Comparison of ENCODE assay signal across 13 mouse cellular contexts in the genomic region with DNA sequence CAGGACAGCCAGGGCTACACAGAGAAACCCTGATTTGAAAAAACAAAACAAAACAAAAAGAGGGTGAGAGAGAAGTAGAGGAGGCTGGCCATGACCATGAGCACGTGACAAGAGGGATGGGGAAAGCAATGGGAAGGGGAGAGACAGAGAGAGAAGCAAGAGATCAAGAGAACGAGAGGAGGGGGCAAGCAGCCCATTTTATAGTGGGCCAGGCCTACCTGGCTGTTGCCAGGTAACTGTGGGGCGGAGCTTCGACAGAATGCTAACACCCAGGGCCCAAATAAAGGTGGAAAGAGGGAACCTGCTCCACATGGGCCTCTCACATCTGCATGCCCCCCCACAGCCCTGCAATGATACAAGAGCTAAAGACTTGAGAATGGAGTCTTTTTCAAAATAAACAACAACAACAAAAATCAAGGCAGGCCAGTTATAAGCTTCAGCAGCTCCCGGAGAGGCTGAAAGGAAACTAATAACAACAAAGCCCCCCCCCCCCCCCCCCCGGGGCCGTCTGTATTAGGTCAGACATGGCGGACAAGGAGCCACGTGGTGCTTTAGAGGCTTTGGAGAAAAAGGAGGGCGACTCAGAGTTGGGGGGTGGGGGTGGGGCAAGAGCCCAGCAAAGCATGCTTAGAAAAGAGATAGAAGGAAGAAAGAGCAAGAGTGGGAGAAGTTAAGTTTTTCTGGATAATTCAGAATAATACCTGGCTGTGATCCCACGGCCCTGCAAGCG. TPM values are rescaled to one million over a fixed set of nuclear protein-coding genes. Genes with fewer than 3 reads are reported as not detected.
A peak's percentile ranks its signal among the peaks of the same experiment; 100 is the strongest.
DNase-seq lines count a peak whose midpoint lies in the region; ATAC-seq and TF ChIP-seq lines count a peak whose summit lies in the region.
"Had no signal": no experiment of that assay in that cellular context is flagged by ENCODE, and none has a peak within 500 bp of the region (broad histone marks: within the 10 kb centered on the region; RNA-seq: fewer than 3 reads in every experiment).

No protein-coding gene starts in this region.

- no peaks in the 10 kb centered on the region; the same call in none of the 2 replicates for H3K4me1 ChIP-seq in embryonic facial prominence, embryonic 11.5 days (ENCODE audit: control insufficient read depth, insufficient read depth, low read length)
- peaks cover 76% of the 10 kb centered on the region for H3K4me1 ChIP-seq in hindbrain, embryonic 15.5 days (replicated peaks)

- H3K27me3 ChIP-seq in embryonic facial prominence, embryonic 11.5 days (ENCODE audit: control insufficient read depth, insufficient read depth, low read length), result no peaks in the 10 kb centered on the region
- H3K27me3 ChIP-seq in hindbrain, embryonic 15.5 days, result no peaks in the 10 kb centered on the region
- H3K27me3 ChIP-seq: limb, embryonic 13.5 days; megakaryocyte, embryonic 14.5 days had no signal

- 31% methylated on average over 12 of the region's 12 CpGs for WGBS in embryonic facial prominence, embryonic 11.5 days
- WGBS in hindbrain, embryonic 15.5 days, result 20% methylated on average over 11 of the region's 12 CpGs

- DNase-seq in gastrocnemius, adult 2 months, result no peak
- DNase-seq in gastrocnemius, adult 8-10 months (ENCODE audit: low spot score in 2 of 2), result no peak
- no peak for DNase-seq in embryonic facial prominence, embryonic 11.5 days (ENCODE audit: low spot score)
- peak; percentile 71 for DNase-seq in retina, adult 2 months (ENCODE audit: low read depth, low spot score)
- DNase-seq in urinary bladder, adult 18-20 months (ENCODE audit: low spot score in 2 of 2), result no peak
- no peak for DNase-seq in layer of hippocampus, adult 11-12 months (ENCODE audit: low spot score)
- DNase-seq: B cell, adult 2 months; gastrocnemius, postnatal 10 days; kidney, adult 8-10 months had no signal

- no peak for ATAC-seq in embryonic facial prominence, embryonic 11.5 days (replicated peaks; ENCODE audit: insufficient number of reproducible peaks, low FRiP score, low TSS enrichment, low read depth)
- no peak for ATAC-seq in hindbrain, embryonic 15.5 days (ENCODE audit: low FRiP score, low read depth)
- ATAC-seq in erythroblast, adult 5-6 weeks (replicated peaks; ENCODE audit: low FRiP score, poor library complexity, severe bottlenecking), result no peak

- peak overlapping the region; percentile 1; the same call in 1 of the 2 replicates for H3K4me3 ChIP-seq in gastrocnemius, adult 2 months
- no peak overlapping the region for H3K4me3 ChIP-seq in embryonic facial prominence, embryonic 11.5 days (ENCODE audit: low read depth, low read length)
- H3K4me3 ChIP-seq in hindbrain, embryonic 15.5 days, result peak overlapping the region; percentile 38
- H3K4me3 ChIP-seq: limb, embryonic 13.5 days; megakaryocyte, embryonic 14.5 days had no signal

- peak overlapping the region; percentile 99 for H3K27ac ChIP-seq in gastrocnemius, adult 2 months
- no peak overlapping the region for H3K27ac ChIP-seq in embryonic facial prominence, embryonic 11.5 days (replicated peaks; ENCODE audit: low read depth, low read length)
- peak overlapping the region; percentile 96 for H3K27ac ChIP-seq in hindbrain, embryonic 15.5 days (replicated peaks)

- no peaks in the 10 kb centered on the region for H3K9me3 ChIP-seq in embryonic facial prominence, embryonic 11.5 days (replicated peaks; ENCODE audit: control insufficient read depth, low read length)
- no peaks in the 10 kb centered on the region for H3K9me3 ChIP-seq in hindbrain, embryonic 15.5 days
- H3K9me3 ChIP-seq: limb, embryonic 13.5 days; megakaryocyte, embryonic 14.5 days had no signal

- TF ChIP-seq CTCF in gastrocnemius, adult 2 months (IDR thresholded peaks at IDR 0.05), result no peak

- H3K4me2 ChIP-seq in embryonic facial prominence, embryonic 11.5 days (ENCODE audit: low read depth, low read length), result no peak overlapping the region
- H3K4me2 ChIP-seq in hindbrain, embryonic 15.5 days, result peak overlapping the region; percentile 81
- H3K4me2 ChIP-seq: limb, embryonic 13.5 days had no signal

- H3K36me3 ChIP-seq in embryonic facial prominence, embryonic 11.5 days (replicated peaks; ENCODE audit: control insufficient read depth, insufficient read depth, low read depth, low read length), result no peaks in the 10 kb centered on the region
- H3K36me3 ChIP-seq in hindbrain, embryonic 15.5 days, result no peaks in the 10 kb centered on the region
- H3K36me3 ChIP-seq: limb, embryonic 13.5 days had no signal

- peak overlapping the region; percentile 10; the same call in 1 of the 2 replicates for H3K9ac ChIP-seq in embryonic facial prominence, embryonic 11.5 days (replicated peaks; ENCODE audit: low read length)
- peak overlapping the region; percentile 64 for H3K9ac ChIP-seq in hindbrain, embryonic 15.5 days
- H3K9ac ChIP-seq: limb, embryonic 13.5 days had no signal

- intact Hi-C loops in gastrocnemius, adult 2 months (cut with DNase I), result no loop called here

RNA-seq across cellular contexts. Expression of a gene that starts 36.4 kb away (rescaled TPM):
- total RNA-seq in gastrocnemius, adult 2 months (2021), result 10 to 100 TPM; 17.1 to 43.2 TPM
- 10 to 100 TPM; 12.6 to 24.0 (median 18.4) TPM for total RNA-seq in gastrocnemius, adult 8-10 months (2022)
- 3,177 and 3,658 TPM in 2 replicates for polyA plus RNA-seq in embryonic facial prominence, embryonic 11.5 days (2014; fragmentation: Nextera tagmentation; extraction: Ambion mirVana)
- 14,750 and 15,534 TPM in 2 replicates for polyA plus RNA-seq in hindbrain, embryonic 15.5 days (2015; fragmentation: Nextera tagmentation; extraction: Ambion mirVana)
- total RNA-seq in erythroblast, adult 5-6 weeks (2015; ENCODE audit: low replicate concordance), result 15.3 and 19.6 TPM in 2 replicates
- total RNA-seq in erythroblast, adult 5-6 weeks (2017; ENCODE audit: low replicate concordance), result 4.3 and 5.9 TPM in 2 replicates

RNA-seq across cellular contexts. Expression of a gene that starts 36.5 kb away (rescaled TPM):
- total RNA-seq in gastrocnemius, adult 2 months (2021), result not detected
- total RNA-seq in gastrocnemius, adult 8-10 months (2022), result not detected
- not detected in 2 replicates for polyA plus RNA-seq in embryonic facial prominence, embryonic 11.5 days (2014; fragmentation: Nextera tagmentation; extraction: Ambion mirVana)
- polyA plus RNA-seq in hindbrain, embryonic 15.5 days (2015; fragmentation: Nextera tagmentation; extraction: Ambion mirVana), result not detected in 2 replicates
- not detected in 2 replicates for total RNA-seq in erythroblast, adult 5-6 weeks (2015; ENCODE audit: low replicate concordance)
- 4.7 TPM in 1 of 2 replicates, not detected in the other for total RNA-seq in erythroblast, adult 5-6 weeks (2017; ENCODE audit: low replicate concordance)
- total RNA-seq: gastrocnemius, postnatal 10 days had no signal
- polyA plus RNA-seq: limb, embryonic 13.5 days had no signal

RNA-seq across cellular contexts. Expression of a gene that starts 39.8 kb away (rescaled TPM):
- 1 to 10 TPM; 7.1 to 7.7 TPM for total RNA-seq in gastrocnemius, adult 2 months (2021)
- total RNA-seq in gastrocnemius, adult 8-10 months (2022), result 1 to 10 TPM; 5.7 to 7.8 (median 6.8) TPM
- 132 and 138 TPM in 2 replicates for polyA plus RNA-seq in embryonic facial prominence, embryonic 11.5 days (2014; fragmentation: Nextera tagmentation; extraction: Ambion mirVana)
- 22.5 and 25.3 TPM in 2 replicates for polyA plus RNA-seq in hindbrain, embryonic 15.5 days (2015; fragmentation: Nextera tagmentation; extraction: Ambion mirVana)
- total RNA-seq in erythroblast, adult 5-6 weeks (2015; ENCODE audit: low replicate concordance), result 73.8 and 96.1 TPM in 2 replicates
- 36.4 and 46.4 TPM in 2 replicates for total RNA-seq in erythroblast, adult 5-6 weeks (2017; ENCODE audit: low replicate concordance)

RNA-seq across cellular contexts. Expression of a gene that starts 55.5 kb away (rescaled TPM):
- total RNA-seq in gastrocnemius, adult 2 months (2021), result 10 to 100 TPM; 15.8 to 33.9 TPM
- total RNA-seq in gastrocnemius, adult 8-10 months (2022), result 10 to 100 TPM; 12.6 to 24.6 (median 20.3) TPM
- polyA plus RNA-seq in embryonic facial prominence, embryonic 11.5 days (2014; fragmentation: Nextera tagmentation; extraction: Ambion mirVana), result 2,291 and 2,381 TPM in 2 replicates
- polyA plus RNA-seq in hindbrain, embryonic 15.5 days (2015; fragmentation: Nextera tagmentation; extraction: Ambion mirVana), result 1,411 and 1,419 TPM in 2 replicates
- 804 and 902 TPM in 2 replicates for total RNA-seq in erythroblast, adult 5-6 weeks (2015; ENCODE audit: low replicate concordance)
- total RNA-seq in erythroblast, adult 5-6 weeks (2017; ENCODE audit: low replicate concordance), result 180 and 247 TPM in 2 replicates

Comparison
In these comparisons a context has a peak if more than half of its experiments do, and no peak if none do; other contexts are left out.
1. RNA of a gene that starts 39.8 kb away (total RNA-seq): 36.4 to 96.1 TPM in erythroblast, adult 5-6 weeks; 7.1 to 7.7 TPM in gastrocnemius, adult 2 months and 5.7 to 7.8 TPM in gastrocnemius, adult 8-10 months; every median in the first group is over 4 times any median in the second.